8 mouse cellular contexts compared by ENCODE assay signal in the genomic region with DNA sequence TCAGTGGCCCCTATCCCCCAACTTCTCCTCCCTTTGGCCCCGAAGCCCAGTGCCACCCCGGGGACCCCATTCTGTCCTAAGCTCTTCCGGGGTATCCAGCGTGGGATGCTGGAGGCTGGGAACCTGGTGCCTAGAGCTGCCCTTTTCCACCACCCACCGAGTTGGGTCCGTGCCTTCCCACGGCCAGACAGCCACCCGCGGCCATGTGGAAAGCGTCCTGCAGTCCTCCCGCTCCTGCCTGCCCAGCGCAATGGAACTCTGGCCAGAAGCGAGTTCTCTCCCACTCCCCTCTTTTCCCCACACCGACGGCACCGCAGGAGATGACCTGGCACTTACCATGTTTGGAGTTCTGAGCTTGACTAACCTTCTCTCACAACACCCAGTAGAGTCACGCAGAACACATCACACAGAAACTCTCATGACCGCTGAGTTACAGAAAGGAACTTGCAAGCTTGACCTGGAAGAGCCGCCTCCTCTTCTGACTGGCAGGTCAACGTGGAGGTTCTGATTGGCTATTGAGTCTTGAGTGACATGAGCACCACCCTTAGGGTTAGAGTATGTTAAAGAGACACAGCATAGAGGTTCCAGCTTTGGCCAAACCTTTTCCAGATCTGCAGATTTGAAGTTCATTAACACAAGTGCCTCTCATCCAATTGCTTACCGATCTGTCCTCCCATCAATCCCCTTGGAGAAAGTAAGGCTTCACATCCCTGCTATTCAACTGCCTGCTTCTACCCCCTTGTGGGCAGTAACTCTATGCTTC. TPM values are rescaled to one million over a fixed set of nuclear protein-coding genes. Genes with fewer than 3 reads are reported as not detected.
DNase-seq lines count a peak whose midpoint lies in the region; ATAC-seq and TF ChIP-seq lines count a peak whose summit lies in the region.
"Not testable (repeated sequence)": the region's sequence is repeated elsewhere in the genome, so short reads cannot be mapped to it uniquely, and the experiment has no call there.

A gene (minus strand): TSS at position 436 of the 763 bp plus-strand sequence.

- peaks cover 18% of the 10 kb centered on the region for H3K79me2 ChIP-seq in CH12.LX (replicated peaks; ENCODE audit: control insufficient read depth, extremely low read depth, insufficient read depth, poor library complexity, severe bottlenecking)
- not testable (repeated sequence) for H3K79me2 ChIP-seq in myocyte (ENCODE audit: control insufficient read depth, insufficient read depth)

- not testable (repeated sequence) for H3K4me1 ChIP-seq in CH12.LX (ENCODE audit: control insufficient read depth in 1 of 2, insufficient read depth in 2 of 2); forebrain, embryonic 13.5 days; heart, embryonic 16.5 days (ENCODE audit: control insufficient read depth, insufficient read depth, low read length); liver, embryonic 11.5 days (replicated peaks; ENCODE audit: control insufficient read depth, insufficient read depth, low read length); stomach, embryonic 14.5 days (ENCODE audit: control insufficient read depth, insufficient read depth, low read length)

- WGBS in forebrain, embryonic 13.5 days, result 2% methylated on average over 17 of the region's 21 CpGs
- WGBS in heart, embryonic 16.5 days, result 2% methylated on average over 18 of the region's 21 CpGs
- 2% methylated on average over 15 of the region's 21 CpGs for WGBS in liver, embryonic 11.5 days
- WGBS in stomach, embryonic 14.5 days, result 2% methylated on average over 17 of the region's 21 CpGs

- H3K27ac ChIP-seq in CH12.LX (ENCODE audit: insufficient read depth, low read depth); forebrain, embryonic 13.5 days; heart, embryonic 16.5 days (ENCODE audit: low read length); liver, embryonic 11.5 days (ENCODE audit: low read depth, low read length); stomach, embryonic 14.5 days (ENCODE audit: low read length): not testable (repeated sequence)

- not testable (repeated sequence) for TF ChIP-seq POLR2A in CH12.LX (IDR thresholded peaks at IDR 0.05; ENCODE audit: low read depth, low read length); myocyte (IDR thresholded peaks at IDR 0.05; ENCODE audit: insufficient read length, low read depth)

- H3K9ac ChIP-seq in CH12.LX (ENCODE audit: insufficient read depth, low read depth), result peak within 1 kb of the TSS; percentile 78
- peak within 1 kb of the TSS; percentile 52 for H3K9ac ChIP-seq in forebrain, embryonic 13.5 days
- peak within 1 kb of the TSS; percentile 55; the same call in 1 of the 2 replicates for H3K9ac ChIP-seq in heart, embryonic 16.5 days (ENCODE audit: low read length)
- peak within 1 kb of the TSS; percentile 43; the same call in 1 of the 2 replicates for H3K9ac ChIP-seq in liver, embryonic 11.5 days (ENCODE audit: low read depth, low read length)
- not testable (repeated sequence) for H3K9ac ChIP-seq in stomach, embryonic 14.5 days (replicated peaks; ENCODE audit: low read depth, low read length)

- dilution Hi-C loops in CH12.LX (cut with MboI; ENCODE audit: extremely low pct_ligation_motif_present, extremely low pct_unique_long_range_greater_than_20kb, low sequenced_read_pairs), result not testable (repeated sequence)

- DNase-seq in CH12.LX (ENCODE audit: extremely low read depth), result peak; percentile 77
- DNase-seq in c-Kit-positive CD71-positive TER-119-negative erythroid progenitor cells, embryonic 14.5 days (ENCODE audit: low read depth), result peak; percentile 60
- DNase-seq in kidney, postnatal 14 days, result peak; percentile 86
- not testable (repeated sequence) for DNase-seq in liver, embryonic 11.5 days (ENCODE audit: low spot score)

- H3K36me3 ChIP-seq in CH12.LX (replicated peaks in 1 of 2; ENCODE audit: control insufficient read depth in 1 of 2, insufficient read depth in 1 of 2, low read length in 1 of 2); forebrain, embryonic 13.5 days (ENCODE audit: poor library complexity, severe bottlenecking); heart, embryonic 16.5 days (ENCODE audit: control insufficient read depth, insufficient read depth); liver, embryonic 11.5 days (ENCODE audit: control insufficient read depth, insufficient read depth, low read length); myocyte (ENCODE audit: control insufficient read depth, insufficient read depth); stomach, embryonic 14.5 days (ENCODE audit: control insufficient read depth, insufficient read depth, low read length): not testable (repeated sequence)

- not testable (repeated sequence) for H3K4me2 ChIP-seq in CH12.LX (ENCODE audit: insufficient read depth, low read depth, poor library complexity, severe bottlenecking); stomach, embryonic 14.5 days (replicated peaks; ENCODE audit: low read depth, low read length)
- peak within 1 kb of the TSS; percentile 54 for H3K4me2 ChIP-seq in forebrain, embryonic 13.5 days
- H3K4me2 ChIP-seq in heart, embryonic 16.5 days (ENCODE audit: low read depth, low read length), result peak within 1 kb of the TSS; percentile 50
- peak within 1 kb of the TSS; percentile 33; the same call in 1 of the 2 replicates for H3K4me2 ChIP-seq in liver, embryonic 11.5 days
- peak within 1 kb of the TSS; percentile 52 for H3K4me2 ChIP-seq in myocyte (ENCODE audit: low read depth)

- TF ChIP-seq EP300 in CH12.LX (IDR thresholded peaks at IDR 0.05; ENCODE audit: low read length), result not testable (repeated sequence)

- not testable (repeated sequence) for ATAC-seq in forebrain, embryonic 13.5 days; heart, embryonic 16.5 days (replicated peaks; ENCODE audit: extremely low read depth, insufficient read depth, low FRiP score); liver, embryonic 11.5 days (replicated peaks; ENCODE audit: low FRiP score); stomach, embryonic 14.5 days (ENCODE audit: insufficient number of reproducible peaks, insufficient read depth, low FRiP score, low read depth)

- peak within 1 kb of the TSS in 2 of 3 experiments; percentile 40 to 88 for H3K4me3 ChIP-seq in CH12.LX (replicated peaks in 1 of 3; ENCODE audit: low read depth in 2 of 3, low read length in 2 of 3, poor library complexity in 1 of 3)
- H3K4me3 ChIP-seq in forebrain, embryonic 13.5 days, result peak within 1 kb of the TSS; percentile 44
- peak within 1 kb of the TSS; percentile 51 for H3K4me3 ChIP-seq in heart, embryonic 16.5 days (ENCODE audit: low read length)
- peak within 1 kb of the TSS; percentile 45 for H3K4me3 ChIP-seq in liver, embryonic 11.5 days (ENCODE audit: low read depth, low read length)
- peak within 1 kb of the TSS; percentile 23 for H3K4me3 ChIP-seq in myocyte
- peak within 1 kb of the TSS; percentile 31 for H3K4me3 ChIP-seq in stomach, embryonic 14.5 days (ENCODE audit: low read depth, low read length)

- in situ Hi-C loops in CH12.LX (cut with MboI; ENCODE audit: low pct_ligation_motif_present, low pct_unique_long_range_greater_than_20kb, low sequenced_read_pairs), result not testable (repeated sequence)

- not testable (repeated sequence) for H3ac ChIP-seq in myocyte (ENCODE audit: control insufficient read depth, insufficient read length)

- not testable (repeated sequence) for TF ChIP-seq CTCF in CH12.LX (conservative IDR thresholded peaks at IDR 0.05 in 1 of 2, IDR thresholded peaks at IDR 0.05 in 1 of 2; ENCODE audit: low read depth in 2 of 2, low read length in 2 of 2)

- not testable (repeated sequence) for TF ChIP-seq RAD21 in CH12.LX (IDR thresholded peaks at IDR 0.05; ENCODE audit: low read depth, low read length)

- not testable (repeated sequence) for H3K27me3 ChIP-seq in CH12.LX (replicated peaks); forebrain, embryonic 13.5 days; heart, embryonic 16.5 days (ENCODE audit: control insufficient read depth, insufficient read depth, low read length); liver, embryonic 11.5 days (replicated peaks; ENCODE audit: control insufficient read depth, insufficient read depth, low read length); myocyte (ENCODE audit: control insufficient read depth, insufficient read depth, insufficient read length); stomach, embryonic 14.5 days (ENCODE audit: control insufficient read depth, insufficient read depth, low read length)

- H3K9me3 ChIP-seq in CH12.LX (replicated peaks; ENCODE audit: low read length); forebrain, embryonic 13.5 days (replicated peaks); heart, embryonic 16.5 days (replicated peaks; ENCODE audit: control insufficient read depth, low read length); liver, embryonic 11.5 days (ENCODE audit: control insufficient read depth, low read length); stomach, embryonic 14.5 days (ENCODE audit: control insufficient read depth, low read depth, low read length): not testable (repeated sequence)

TF ChIP-seq in CH12.LX, 34 proteins besides CTCF, POLR2A, EP300 and RAD21:
- TF ChIP-seq CHD2 (IDR thresholded peaks at IDR 0.05; ENCODE audit: low read length), result peak; percentile 53; the same call in 1 of the 2 replicates
- peak; percentile 64 for TF ChIP-seq HCFC1 (IDR thresholded peaks at IDR 0.05; ENCODE audit: low read depth, low read length)

RNA-seq across cellular contexts. Expression of the gene that starts here (rescaled TPM):
- total RNA-seq in CH12.LX (2012; rRNA removed) (23.8 and 27.4 TPM in 2 replicates), CH12.LX (2014; rRNA removed) (79.1 and 90.6 TPM in 2 replicates)
- polyA plus RNA-seq in CH12.LX (2012; ENCODE audit: insufficient read length, low read depth) (16.3 and 23.1 TPM in 2 replicates), myocyte (2012; fragmentation: generic; extraction: Trizol) (27.1 TPM)
- 35.7 and 40.7 TPM in 2 replicates for polyA plus RNA-seq in forebrain, embryonic 13.5 days (2015; fragmentation: Nextera tagmentation; extraction: Ambion mirVana)
- 29.0 and 36.5 TPM in 2 replicates for polyA plus RNA-seq in heart, embryonic 16.5 days (2015; fragmentation: Nextera tagmentation; extraction: Ambion mirVana)
- 17.9 and 20.8 TPM in 2 replicates for polyA plus RNA-seq in liver, embryonic 11.5 days (2014; fragmentation: Nextera tagmentation; extraction: Ambion mirVana)
- polyA plus RNA-seq in stomach, embryonic 14.5 days (2014; fragmentation: Nextera tagmentation; extraction: Ambion mirVana), result 42.6 and 43.9 TPM in 2 replicates
